Mouse (Mus musculus): ENCODE measurements around the gene Car8. TPM values are rescaled to one million over a fixed set of nuclear protein-coding genes. Genes with fewer than 3 reads are reported as not detected.
A peak's percentile ranks its signal among the peaks of the same experiment; 100 is the strongest.

The Car8 gene
- 1.5 and 1.8 TPM in 2 replicates for polyA plus RNA-seq (2016; fragmentation: Nextera tagmentation; extraction: Ambion mirVana)

- Histone ChIP-seq H3K9ac (peak within 1 kb of the TSS; percentile 56), H3K4me3 (peak within 1 kb of the TSS; percentile 58), H3K4me2 (peak within 1 kb of the TSS; percentile 80), H3K9me3 (replicated peaks) (no peaks in the 10 kb centered on the region), H3K4me1 (peaks cover 3% of the 10 kb centered on the region; the same call in 1 of the 2 replicates), H3K27me3 (replicated peaks) (peaks cover 5% of the 10 kb centered on the region), H3K27ac (0 out of 2 replicates have a peak within 1 kb of the TSS, but pooled peaks have one; percentile 4), H3K36me3 (no peaks in the 10 kb centered on the region)
- under 1% methylated on average over 49 of the region's 49 CpGs for WGBS (ENCODE audit: insufficient replicate concordance)
- ATAC-seq, result peak; percentile 76
Observed at GRCm38 (mm10) chr4:8238560-8239305, at the start of gene Car8. Gene Car8 (minus strand): TSS chr4:8239041.

DNA sequence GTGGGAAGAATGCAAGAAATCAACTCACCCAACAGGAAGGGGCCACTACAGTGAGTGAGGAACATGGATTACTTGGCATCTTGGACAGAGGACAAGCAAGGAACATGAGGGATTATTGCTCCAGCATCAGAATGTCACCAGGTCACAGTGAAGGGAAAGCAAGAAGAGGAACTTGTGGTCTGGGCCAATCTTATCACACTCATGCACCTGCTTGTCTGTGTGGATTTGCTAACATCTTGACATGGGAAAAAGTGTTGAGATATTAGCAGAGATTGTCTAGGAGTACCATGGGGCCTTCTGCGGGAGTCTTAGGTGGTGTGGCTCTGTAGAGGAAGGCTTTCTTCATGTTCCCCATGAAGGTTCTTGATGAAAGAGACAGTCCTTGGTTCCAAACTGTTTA is 46.1 kb upstream of the Car8 start:
- Histone ChIP-seq H3K27ac (no peak overlapping the region), H3K9me3 (replicated peaks) (no peaks in the 10 kb centered on the region), H3K36me3 (no peaks in the 10 kb centered on the region), H3K9ac (no peak overlapping the region), H3K4me2 (no peak overlapping the region), H3K27me3 (replicated peaks) (no peaks in the 10 kb centered on the region), H3K4me3 (no peak overlapping the region), H3K4me1 (no peaks in the 10 kb centered on the region)
- WGBS (ENCODE audit: insufficient replicate concordance), result 23% methylated on average over 1 of the region's 1 CpGs
- ATAC-seq, result no peak

DNA sequence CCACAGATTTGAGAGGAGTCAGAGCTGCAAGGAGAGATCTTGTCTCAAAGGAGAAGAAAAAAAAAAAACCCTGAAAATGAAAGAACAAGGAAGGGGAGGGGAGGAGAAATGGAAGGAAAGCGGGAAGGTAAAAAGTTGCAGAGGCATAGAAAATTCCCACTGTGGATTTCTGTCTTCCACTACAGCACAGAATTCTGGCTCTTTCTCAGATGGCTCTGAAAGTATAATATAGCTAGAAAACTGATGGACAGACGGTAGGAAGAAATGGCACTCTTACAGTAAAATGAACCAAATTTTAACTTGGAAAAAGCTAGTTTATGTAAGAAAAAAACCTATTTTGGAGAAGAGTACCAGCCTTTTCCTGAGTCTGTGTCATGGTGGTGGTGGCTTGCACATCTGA is 39.3 kb upstream of the Car8 start:
- 72% methylated on average over 2 of the region's 2 CpGs for WGBS (ENCODE audit: insufficient replicate concordance)
- Histone ChIP-seq H3K36me3 (no peaks in the 10 kb centered on the region), H3K27ac (no peak overlapping the region), H3K4me3 (no peak overlapping the region), H3K4me2 (no peak overlapping the region), H3K9me3 (replicated peaks) (no peaks in the 10 kb centered on the region), H3K9ac (no peak overlapping the region), H3K4me1 (no peaks in the 10 kb centered on the region), H3K27me3 (replicated peaks) (no peaks in the 10 kb centered on the region)
- ATAC-seq, result no peak

- Histone ChIP-seq H3K36me3 (no peaks in the 10 kb centered on the region), H3K9me3 (replicated peaks) (no peaks in the 10 kb centered on the region), H3K9ac (no peak overlapping the region), H3K4me3 (no peak overlapping the region), H3K4me2 (no peak overlapping the region), H3K27ac (no peak overlapping the region), H3K4me1 (no peaks in the 10 kb centered on the region), H3K27me3 (replicated peaks) (no peaks in the 10 kb centered on the region)
- WGBS (ENCODE audit: insufficient replicate concordance), result 67% methylated on average over 3 of the region's 3 CpGs
- ATAC-seq, result no peak
Observed at GRCm38 (mm10) chr4:8249805-8250204, 11.0 kb upstream of the Car8 start.

GRCm38 (mm10) chr4:8245495-8246063 is 6.7 kb upstream of the Car8 start:
- no peak overlapping the region for H3K4me3 ChIP-seq

GRCm38 (mm10) chr4:8245062-8245461 is 6.2 kb upstream of the Car8 start:
- H3K4me3 ChIP-seq, result no peak overlapping the region
- no peak overlapping the region for H3K9ac ChIP-seq
- H3K9me3 ChIP-seq (replicated peaks), result no peaks in the 10 kb centered on the region
- no peak overlapping the region for H3K27ac ChIP-seq
- no peaks in the 10 kb centered on the region for H3K27me3 ChIP-seq (replicated peaks)
- H3K36me3 ChIP-seq, result no peaks in the 10 kb centered on the region
- no peaks in the 10 kb centered on the region for H3K4me1 ChIP-seq
- WGBS (ENCODE audit: insufficient replicate concordance), result 61% methylated on average over 3 of the region's 3 CpGs
- H3K4me2 ChIP-seq, result no peak overlapping the region
- no peak for ATAC-seq

More at GRCm38 (mm10) chr4:8245495-8246063, 6.7 kb upstream of the Car8 start:
- H3K27ac ChIP-seq, result no peak overlapping the region
- H3K4me1 ChIP-seq, result no peaks in the 10 kb centered on the region
- H3K9ac ChIP-seq, result no peak overlapping the region
- H3K36me3 ChIP-seq, result no peaks in the 10 kb centered on the region
- no peak overlapping the region for H3K4me2 ChIP-seq
- ATAC-seq, result no peak
- 57% methylated on average over 1 of the region's 1 CpGs for WGBS (ENCODE audit: insufficient replicate concordance)
- H3K27me3 ChIP-seq (replicated peaks), result no peaks in the 10 kb centered on the region
- H3K9me3 ChIP-seq (replicated peaks), result no peaks in the 10 kb centered on the region

GRCm38 (mm10) chr4:8239699-8240098 is 858 bp upstream of the Car8 start:
- H3K9me3 ChIP-seq (replicated peaks), result no peaks in the 10 kb centered on the region
- H3K4me2 ChIP-seq, result no peak overlapping the region
- no peak overlapping the region for H3K9ac ChIP-seq
- 56% methylated on average over 11 of the region's 11 CpGs for WGBS (ENCODE audit: insufficient replicate concordance)
- H3K4me1 ChIP-seq, result peaks cover 3% of the 10 kb centered on the region; the same call in 1 of the 2 replicates
- ATAC-seq, result peak; percentile 24; the same call in 1 of the 2 replicates
- H3K27me3 ChIP-seq (replicated peaks), result peaks cover 5% of the 10 kb centered on the region
- H3K4me3 ChIP-seq, result no peak overlapping the region
- H3K27ac ChIP-seq, result no peak overlapping the region
- no peaks in the 10 kb centered on the region for H3K36me3 ChIP-seq

DNA sequence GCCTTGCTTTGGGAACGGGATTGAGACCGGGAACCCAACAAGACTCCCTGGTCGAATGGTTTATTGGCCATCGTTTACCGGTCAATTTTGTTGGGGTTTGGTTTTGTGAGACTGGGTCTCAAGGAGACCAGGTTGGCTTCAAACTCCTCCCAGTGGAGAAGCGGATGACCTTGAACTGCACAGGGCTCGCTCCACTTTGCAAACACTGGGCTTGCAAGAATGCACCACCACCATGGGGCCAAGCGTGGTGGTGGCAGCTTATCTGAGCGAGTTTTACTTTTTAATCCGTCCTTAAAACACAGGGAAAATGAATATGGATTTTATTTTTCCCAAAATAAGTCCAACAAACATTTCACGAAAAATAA is 447 bp upstream of the Car8 start:
- H3K27ac ChIP-seq, result 0 out of 2 replicates have a peak overlapping the region, but pooled peaks have one; percentile 4
- H3K4me3 ChIP-seq, result peak overlapping the region; percentile 58
- H3K4me2 ChIP-seq, result peak overlapping the region; percentile 80
- peaks cover 5% of the 10 kb centered on the region for H3K27me3 ChIP-seq (replicated peaks)
- peaks cover 3% of the 10 kb centered on the region; the same call in 1 of the 2 replicates for H3K4me1 ChIP-seq
- peak overlapping the region; percentile 56; the same call in 1 of the 2 replicates for H3K9ac ChIP-seq
- ATAC-seq, result peak; percentile 32; the same call in 1 of the 2 replicates
- no peaks in the 10 kb centered on the region for H3K9me3 ChIP-seq (replicated peaks)
- H3K36me3 ChIP-seq, result no peaks in the 10 kb centered on the region
- WGBS (ENCODE audit: insufficient replicate concordance), result 19% methylated on average over 11 of the region's 11 CpGs

GRCm38 (mm10) chr4:8232393-8233111 is 6.3 kb downstream of the Car8 start:
- ATAC-seq, result no peak; the same call in 1 of the 2 replicates
- H3K27me3 ChIP-seq (replicated peaks), result no peaks in the 10 kb centered on the region
- H3K9me3 ChIP-seq (replicated peaks), result no peaks in the 10 kb centered on the region
- H3K27ac ChIP-seq, result no peak overlapping the region
- no peak overlapping the region for H3K4me3 ChIP-seq
- H3K4me2 ChIP-seq, result no peak overlapping the region
- no peaks in the 10 kb centered on the region for H3K36me3 ChIP-seq
- 29% methylated on average over 12 of the region's 12 CpGs for WGBS (ENCODE audit: insufficient replicate concordance)
- no peaks in the 10 kb centered on the region for H3K4me1 ChIP-seq
- H3K9ac ChIP-seq, result no peak overlapping the region

DNA sequence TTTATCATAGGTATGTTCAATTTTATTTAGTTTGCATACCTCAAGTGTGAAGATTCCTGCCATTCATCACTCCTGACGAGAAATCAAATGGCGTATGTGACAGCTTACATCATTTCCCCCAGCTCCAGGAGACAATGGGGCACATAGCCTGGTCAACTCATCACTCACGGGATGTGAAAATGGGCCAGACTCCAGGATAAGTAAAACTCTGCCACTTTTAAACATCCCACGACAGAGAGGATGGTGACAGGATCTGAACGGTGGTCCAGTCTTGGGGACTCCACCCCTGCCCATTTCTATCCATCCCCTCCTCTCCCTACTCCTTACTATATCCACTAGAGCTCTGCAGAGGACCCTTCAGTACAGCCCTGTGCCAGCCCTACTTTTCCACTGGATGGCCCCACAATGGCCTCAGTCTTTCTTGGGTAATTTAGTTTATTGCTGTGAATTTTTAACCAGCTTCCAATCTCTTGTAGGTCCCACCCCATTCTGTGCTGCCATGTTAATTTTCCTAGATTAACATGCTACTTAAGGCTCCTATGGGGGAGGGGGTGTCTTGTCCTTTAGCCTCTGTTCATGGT is 7.5 kb downstream of the Car8 start:
- Histone ChIP-seq H3K9me3 (replicated peaks) (no peaks in the 10 kb centered on the region), H3K4me2 (no peak overlapping the region), H3K4me1 (no peaks in the 10 kb centered on the region), H3K27me3 (replicated peaks) (no peaks in the 10 kb centered on the region), H3K36me3 (no peaks in the 10 kb centered on the region), H3K4me3 (no peak overlapping the region), H3K27ac (no peak overlapping the region), H3K9ac (no peak overlapping the region)
- WGBS (ENCODE audit: insufficient replicate concordance), result 60% methylated on average over 5 of the region's 5 CpGs
- no peak for ATAC-seq

DNA sequence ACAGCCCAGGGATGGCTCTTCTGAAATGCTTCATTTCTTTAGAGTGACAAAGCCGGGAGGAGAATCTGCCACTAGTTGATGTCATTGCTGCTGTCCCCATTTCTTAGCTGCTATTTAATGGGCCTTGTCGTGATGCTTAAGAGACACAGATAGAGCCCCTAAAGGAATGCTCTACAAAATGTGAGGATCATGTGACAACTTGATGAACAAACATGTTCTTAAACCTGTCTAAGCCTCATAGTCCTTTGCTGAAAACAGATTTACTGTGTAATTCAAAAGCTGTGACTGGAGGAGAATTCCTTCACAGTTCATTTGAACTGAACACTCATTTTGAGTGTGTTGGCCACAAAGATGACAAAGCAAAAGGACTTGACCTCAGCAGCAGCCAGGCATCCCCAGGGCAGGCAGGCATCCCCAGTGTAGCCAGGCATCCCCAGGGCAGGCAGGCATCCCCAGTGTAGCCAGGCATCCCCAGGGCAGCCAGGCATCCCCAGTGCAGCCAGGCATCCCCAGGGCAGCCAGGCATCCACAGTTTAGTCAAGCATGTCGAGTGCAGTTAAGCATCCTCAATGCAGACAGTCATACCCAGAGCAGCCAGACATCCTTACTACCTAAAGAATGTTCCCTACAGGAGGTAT is 9.1 kb downstream of the Car8 start:
- Histone ChIP-seq H3K4me2 (no peak overlapping the region), H3K27ac (no peak overlapping the region), H3K9ac (no peak overlapping the region), H3K9me3 (replicated peaks) (no peaks in the 10 kb centered on the region), H3K36me3 (no peaks in the 10 kb centered on the region), H3K4me3 (no peak overlapping the region), H3K27me3 (replicated peaks) (no peaks in the 10 kb centered on the region), H3K4me1 (no peaks in the 10 kb centered on the region)
- ATAC-seq, result no peak
- 58% methylated on average over 3 of the region's 3 CpGs for whole genome bisulfite sequencing (ENCODE audit: insufficient replicate concordance)

Data from liver, embryonic 12.5 days (tissue).